28 mouse cellular contexts compared by ENCODE assay signal in genomic region chr14:54959197-54959596, GRCm38 (mm10). TPM values are rescaled to one million over a fixed set of nuclear protein-coding genes. Genes with fewer than 3 reads are reported as not detected.
"Had no signal": no experiment of that assay in that cellular context is flagged by ENCODE, and none has a peak within 500 bp of the region (broad histone marks: within the 10 kb centered on the region; RNA-seq: fewer than 3 reads in every experiment).

No protein-coding gene starts in this region.

- H3K36me3 ChIP-seq: limb, embryonic 12.5 days; limb, embryonic 15.5 days; midbrain, embryonic 12.5 days; midbrain, embryonic 15.5 days; neural tube, embryonic 12.5 days; neural tube, embryonic 15.5 days had no signal

- H3K4me3 ChIP-seq: limb, embryonic 12.5 days; limb, embryonic 15.5 days; midbrain, embryonic 12.5 days; midbrain, embryonic 15.5 days; neural tube, embryonic 12.5 days; neural tube, embryonic 15.5 days had no signal

- H3K4me2 ChIP-seq: limb, embryonic 12.5 days; limb, embryonic 15.5 days; liver, embryonic 11.5 days; lung, embryonic 14.5 days; midbrain, embryonic 12.5 days; midbrain, embryonic 15.5 days; neural tube, embryonic 12.5 days; neural tube, embryonic 15.5 days had no signal

- ATAC-seq: liver, postnatal 0 days; lung, postnatal 0 days; midbrain, embryonic 15.5 days had no signal

- H3K9ac ChIP-seq: limb, embryonic 12.5 days; limb, embryonic 15.5 days; liver, embryonic 14.5 days; liver, postnatal 0 days; lung, embryonic 14.5 days; midbrain, embryonic 12.5 days; midbrain, embryonic 15.5 days; neural tube, embryonic 12.5 days; neural tube, embryonic 15.5 days had no signal

- H3K27ac ChIP-seq: limb, embryonic 12.5 days; limb, embryonic 15.5 days; liver, embryonic 14.5 days; macrophage; midbrain, embryonic 12.5 days; midbrain, embryonic 15.5 days; neural tube, embryonic 12.5 days; neural tube, embryonic 15.5 days; stomach, postnatal 0 days had no signal

- H3K9me3 ChIP-seq: limb, embryonic 12.5 days; limb, embryonic 15.5 days; midbrain, embryonic 12.5 days; midbrain, embryonic 15.5 days; neural tube, embryonic 12.5 days; neural tube, embryonic 15.5 days had no signal

- H3K27me3 ChIP-seq: limb, embryonic 15.5 days; midbrain, embryonic 12.5 days; midbrain, embryonic 15.5 days; neural tube, embryonic 12.5 days; neural tube, embryonic 15.5 days had no signal

- H3K4me1 ChIP-seq: limb, embryonic 12.5 days; limb, embryonic 15.5 days; midbrain, embryonic 12.5 days; midbrain, embryonic 15.5 days; neural tube, embryonic 12.5 days; neural tube, embryonic 15.5 days had no signal

- DNase-seq: kidney, postnatal 14 days; kidney, postnatal 4 days; left cerebral cortex, postnatal 4 days; liver, postnatal 0 days; lung, embryonic 14.5 days; right cerebral cortex, adult 18-20 months; right cerebral cortex, postnatal 14 days; right cerebral cortex, postnatal 4 days; thymus, adult 2 months; thymus, postnatal 14 days; thymus, postnatal 4 days had no signal

RNA-seq across cellular contexts. Expression of gene Myh6, which starts 7.5 kb away (rescaled TPM):
- total RNA-seq: megakaryocyte, adult 5-6 weeks had no signal
- polyA plus RNA-seq: macrophage had no signal

RNA-seq across cellular contexts. Expression of gene Gm17428, which starts 17.5 kb away (rescaled TPM):
- total RNA-seq: layer of hippocampus, adult 18-20 months; layer of hippocampus, postnatal 14 days; left cerebral cortex, adult 8-10 months; left cerebral cortex, postnatal 14 days; left cerebral cortex, postnatal 4 days; megakaryocyte, adult 5-6 weeks had no signal
- polyA plus RNA-seq: limb, embryonic 12.5 days; limb, embryonic 15.5 days; liver, embryonic 11.5 days; liver, embryonic 14.5 days; liver, postnatal 0 days; lung, embryonic 14.5 days; lung, postnatal 0 days; macrophage; midbrain, embryonic 12.5 days; midbrain, embryonic 15.5 days; neural tube, embryonic 12.5 days; neural tube, embryonic 15.5 days; stomach, embryonic 14.5 days; stomach, postnatal 0 days; thymus, adult 2 months had no signal

RNA-seq across cellular contexts. Expression of gene Cmtm5, which starts 23.1 kb away (rescaled TPM):
- total RNA-seq: megakaryocyte, adult 5-6 weeks had no signal
- polyA plus RNA-seq: liver, embryonic 11.5 days; liver, postnatal 0 days; macrophage had no signal

RNA-seq across cellular contexts. Expression of gene Il25, which starts 26.7 kb away (rescaled TPM):
- total RNA-seq: layer of hippocampus, adult 18-20 months; layer of hippocampus, postnatal 14 days; left cerebral cortex, postnatal 14 days; left cerebral cortex, postnatal 4 days; megakaryocyte, adult 5-6 weeks had no signal
- polyA plus RNA-seq: limb, embryonic 12.5 days; limb, embryonic 15.5 days; liver, embryonic 11.5 days; liver, embryonic 14.5 days; liver, postnatal 0 days; lung, embryonic 14.5 days; lung, postnatal 0 days; macrophage; midbrain, embryonic 12.5 days; stomach, embryonic 14.5 days had no signal

RNA-seq across cellular contexts. Expression of gene Efs, which starts 33.3 kb away (rescaled TPM):
- total RNA-seq: megakaryocyte, adult 5-6 weeks had no signal
- polyA plus RNA-seq: macrophage had no signal
